Mouse (Mus musculus): Measurements from ENCODE around the gene Ifit3b. TPM values are rescaled to one million over a fixed set of nuclear protein-coding genes. Genes with fewer than 3 reads are reported as not detected.

Ifit3b gene
- total and polyA plus RNA-seq, 3 experiments, result 0.44 to 3.4 (median 2.4) TPM

Other genes with a start within 250 kb of the Ifit3b start
- gene Ch25h, start 132.8 kb upstream of the Ifit3b start, total RNA-seq (2021), result 1 to 10 TPM in 1 of 2 experiments, under 1 TPM in 1; 0.46 to 2.1 TPM
- gene Ch25h, start 132.8 kb upstream of the Ifit3b start, polyA plus RNA-seq (2012; rRNA removed), result 5.0 and 9.0 TPM in 2 replicates
- gene Lipa, start 80.5 kb upstream of the Ifit3b start, total RNA-seq (2021), result 100 to 1,000 TPM; 103 to 185 TPM
- gene Lipa, start 80.5 kb upstream of the Ifit3b start, polyA plus RNA-seq (2012; rRNA removed), result 44.2 and 70.9 TPM in 2 replicates
- 1 to 10 TPM; 3.0 to 5.1 TPM for gene Ifit2, start 57.3 kb upstream of the Ifit3b start, total RNA-seq (2021)
- gene Ifit2, start 57.3 kb upstream of the Ifit3b start, polyA plus RNA-seq (2012; rRNA removed), result 0.10 and 0.26 TPM in 2 replicates
- gene Ifit3, start 24.4 kb upstream of the Ifit3b start, total RNA-seq (2021), result 1 to 10 TPM; 5.6 to 9.5 TPM
- gene Ifit3, start 24.4 kb upstream of the Ifit3b start, polyA plus RNA-seq (2012; rRNA removed), result 0.71 and 0.89 TPM in 2 replicates
- gene Ifit1bl1, start 6.0 kb upstream of the Ifit3b start, total RNA-seq (2021), result under 1 TPM; 0.58 to 0.86 TPM
- gene Ifit1bl1, start 6.0 kb upstream of the Ifit3b start, polyA plus RNA-seq (2012; rRNA removed), result 0.04 and 0.15 TPM in 2 replicates
- under 1 TPM; 0.23 to 0.28 TPM for gene Ifit1bl2, start 32.8 kb downstream of the Ifit3b start, total RNA-seq (2021)
- 0.02 and 0.03 TPM in 2 replicates for gene Ifit1bl2, start 32.8 kb downstream of the Ifit3b start, polyA plus RNA-seq (2012; rRNA removed)
- gene Ifit1, start 32.9 kb downstream of the Ifit3b start, total RNA-seq (2021), result 1 to 10 TPM; 4.3 to 4.8 TPM
- 2.0 and 2.1 TPM in 2 replicates for gene Ifit1, start 32.9 kb downstream of the Ifit3b start, polyA plus RNA-seq (2012; rRNA removed)
- gene Slc16a12, start 139.3 kb downstream of the Ifit3b start, total RNA-seq (2021), result under 1 TPM; 0.46 to 0.79 TPM
- gene Slc16a12, start 139.3 kb downstream of the Ifit3b start, polyA plus RNA-seq (2012; rRNA removed), result 0.13 and 0.24 TPM in 2 replicates

All from adrenal gland, adult 2 months (tissue).